Mouse (Mus musculus) bone marrow, adult 2 months (tissue): Measurements from ENCODE around the gene Akap12.

Experiments
- CTCF ChIP-seq: fragments of 200-500 bp; IDR thresholded peaks from 2 replicates; pipeline ENCODE4 v1.5.1; 2011; ENCODE audit warnings: low read length, control low read depth; ENCODE audit not compliant: control insufficient read depth, insufficient read depth
- POLR2A ChIP-seq: fragments of 200-500 bp; IDR thresholded peaks from 2 replicates; pipeline ENCODE4 v1.6.1; 2011; ENCODE audit warnings: low read depth, mild to moderate bottlenecking, control low read depth, low read length, borderline replicate concordance; ENCODE audit not compliant: control insufficient read depth

GRCm38 (mm10) chr10:4266041-4266930 is at the start of gene Akap12:
- no peak for TF ChIP-seq CTCF
- TF ChIP-seq POLR2A = no peak
